Mouse (Mus musculus) cerebellum, adult 2 months (tissue): ENCODE measurements at regions not wholly inside any gene's neighbourhood (a gene's known extent, or its start where the extent isn't known, plus 50 kb on each side); places are given as distances from the start of the nearest gene placed in this dataset.

Source experiments
- CTCF ChIP-seq: fragments of 200-500 bp; IDR thresholded peaks from 2 replicates; pipeline ENCODE4 v1.5.1; 2011; ENCODE audit warnings: low read depth, mild to moderate bottlenecking, control low read depth, low read length, moderate library complexity, borderline replicate concordance; ENCODE audit not compliant: insufficient read depth
- POLR2A ChIP-seq: fragments of 200-500 bp; IDR thresholded peaks from 2 replicates; pipeline ENCODE4 v1.6.1; 2011; ENCODE audit warnings: low read length, control low read depth, borderline replicate concordance; ENCODE audit not compliant: insufficient read depth

DNA sequence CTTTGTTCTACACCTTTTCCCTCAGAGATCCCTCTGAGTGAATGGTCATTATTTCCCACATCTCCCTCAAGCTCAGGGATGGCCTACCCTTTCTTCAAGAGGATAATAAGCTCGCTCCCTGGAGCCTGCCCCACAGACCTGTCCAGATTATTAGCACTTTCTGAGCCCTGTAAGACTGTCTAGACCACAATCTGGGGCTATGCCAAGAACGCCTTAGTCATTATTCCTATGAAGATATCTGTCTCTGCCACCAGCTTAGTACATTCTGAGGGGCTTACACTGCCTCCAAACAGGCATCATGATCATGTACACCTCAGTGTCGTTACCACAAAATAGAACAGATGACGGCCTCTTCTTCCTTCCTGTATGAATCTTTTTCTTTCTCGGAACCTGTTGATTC lies 124.9 kb downstream of the Cpeb2 start:
- TF ChIP-seq CTCF (no peak), POLR2A (no peak)
